8 mouse cellular contexts compared by ENCODE assay signal in genomic region chr8:46208354-46208753, GRCm38 (mm10). TPM values are rescaled to one million over a fixed set of nuclear protein-coding genes. Genes with fewer than 3 reads are reported as not detected.
A peak's percentile ranks its signal among the peaks of the same experiment; 100 is the strongest.
DNase-seq lines count a peak whose midpoint lies in the region; ATAC-seq lines count a peak whose summit lies in the region.

No protein-coding gene starts in this region.

- no peak for ATAC-seq in kidney, embryonic 16.5 days (ENCODE audit: low FRiP score, low TSS enrichment)
- ATAC-seq in hindbrain, embryonic 16.5 days: no peak
- ATAC-seq in midbrain, embryonic 15.5 days (replicated peaks): no peak
- no peak for ATAC-seq in erythroid progenitor cell, adult 5-6 weeks (replicated peaks; ENCODE audit: low FRiP score, poor library complexity, severe bottlenecking)

- no peak for DNase-seq in kidney, adult 11 months
- DNase-seq in cerebellum, adult 8-10 months: peak; percentile 58
- DNase-seq in gastrocnemius, postnatal 25 days: peak; percentile 73
- no peak for DNase-seq in urinary bladder, adult 18-20 months (ENCODE audit: low spot score in 2 of 2)

- H3K36me3 ChIP-seq in kidney, embryonic 16.5 days (ENCODE audit: insufficient read depth, low read length): peaks cover 43% of the 10 kb centered on the region
- peaks cover 35% of the 10 kb centered on the region for H3K36me3 ChIP-seq in hindbrain, embryonic 16.5 days (ENCODE audit: control insufficient read depth, insufficient read depth, low read length)
- H3K36me3 ChIP-seq in midbrain, embryonic 15.5 days (replicated peaks): peaks cover 32% of the 10 kb centered on the region

- WGBS in kidney, embryonic 16.5 days: 77% methylated on average over 12 of the region's 12 CpGs
- 61% methylated on average over 12 of the region's 12 CpGs for WGBS in hindbrain, embryonic 16.5 days
- WGBS in midbrain, embryonic 15.5 days: 81% methylated on average over 12 of the region's 12 CpGs

- H3K4me3 ChIP-seq in kidney, embryonic 16.5 days (ENCODE audit: low read length): peak overlapping the region; percentile 84
- H3K4me3 ChIP-seq in hindbrain, embryonic 16.5 days (ENCODE audit: low read length): peak overlapping the region; percentile 86
- H3K4me3 ChIP-seq in midbrain, embryonic 15.5 days: peak overlapping the region; percentile 94

- H3K9ac ChIP-seq in kidney, embryonic 16.5 days (replicated peaks; ENCODE audit: low read length): no peak overlapping the region
- H3K9ac ChIP-seq in hindbrain, embryonic 16.5 days (ENCODE audit: low read depth, low read length): peak overlapping the region; percentile 33; the same call in 1 of the 2 replicates
- no peak overlapping the region for H3K9ac ChIP-seq in midbrain, embryonic 15.5 days

- peak overlapping the region; percentile 70 for H3K4me2 ChIP-seq in kidney, embryonic 16.5 days (replicated peaks; ENCODE audit: low read depth, low read length)
- H3K4me2 ChIP-seq in hindbrain, embryonic 16.5 days (ENCODE audit: low read length): peak overlapping the region; percentile 83
- H3K4me2 ChIP-seq in midbrain, embryonic 15.5 days: peak overlapping the region; percentile 84

- H3K4me1 ChIP-seq in kidney, embryonic 16.5 days (ENCODE audit: insufficient read depth, low read length): peaks cover 33% of the 10 kb centered on the region
- peaks cover 33% of the 10 kb centered on the region for H3K4me1 ChIP-seq in hindbrain, embryonic 16.5 days (ENCODE audit: control insufficient read depth, insufficient read depth, low read depth, low read length)
- H3K4me1 ChIP-seq in midbrain, embryonic 15.5 days: peaks cover 38% of the 10 kb centered on the region

- no peaks in the 10 kb centered on the region for H3K27me3 ChIP-seq in kidney, embryonic 16.5 days (ENCODE audit: insufficient read depth, low read length)
- no peaks in the 10 kb centered on the region for H3K27me3 ChIP-seq in hindbrain, embryonic 16.5 days (replicated peaks; ENCODE audit: control insufficient read depth, insufficient read depth, low read length)
- no peaks in the 10 kb centered on the region for H3K27me3 ChIP-seq in midbrain, embryonic 15.5 days (replicated peaks)

- H3K9me3 ChIP-seq in kidney, embryonic 16.5 days (ENCODE audit: low read length): no peaks in the 10 kb centered on the region
- no peaks in the 10 kb centered on the region for H3K9me3 ChIP-seq in hindbrain, embryonic 16.5 days (ENCODE audit: control insufficient read depth, low read length)
- H3K9me3 ChIP-seq in midbrain, embryonic 15.5 days: no peaks in the 10 kb centered on the region

- no peak overlapping the region for H3K27ac ChIP-seq in kidney, embryonic 16.5 days (ENCODE audit: low read length)
- no peak overlapping the region for H3K27ac ChIP-seq in hindbrain, embryonic 16.5 days (ENCODE audit: low read depth, low read length)
- no peak overlapping the region for H3K27ac ChIP-seq in midbrain, embryonic 15.5 days

RNA-seq across cellular contexts. Expression of gene Slc25a4, which starts 2.7 kb away (rescaled TPM):
- polyA plus RNA-seq in kidney, embryonic 16.5 days (2015; fragmentation: Nextera tagmentation; extraction: Ambion mirVana): 616 and 637 TPM in 2 replicates
- total RNA-seq in gastrocnemius, postnatal 25 days (2021): 1,000 to 10,000 TPM; 2,973 to 3,130 TPM
- polyA plus RNA-seq in hindbrain, embryonic 16.5 days (2015; fragmentation: Nextera tagmentation; extraction: Ambion mirVana): 1,030 and 1,170 TPM in 2 replicates
- 811 and 847 TPM in 2 replicates for polyA plus RNA-seq in midbrain, embryonic 15.5 days (2015; fragmentation: Nextera tagmentation; extraction: Ambion mirVana)
- total RNA-seq in erythroid progenitor cell, adult 5-6 weeks (2015; ENCODE audit: low replicate concordance): 8.0 and 13.3 TPM in 2 replicates
- total RNA-seq in erythroid progenitor cell, adult 5-6 weeks (2017; ENCODE audit: low replicate concordance): 8.7 and 15.9 TPM in 2 replicates

RNA-seq across cellular contexts. Expression of gene Snx25, which starts 56.4 kb away (rescaled TPM):
- polyA plus RNA-seq in kidney, embryonic 16.5 days (2015; fragmentation: Nextera tagmentation; extraction: Ambion mirVana): 4.5 and 5.9 TPM in 2 replicates
- 1 to 10 TPM; 4.7 to 5.5 TPM for total RNA-seq in gastrocnemius, postnatal 25 days (2021)
- polyA plus RNA-seq in hindbrain, embryonic 16.5 days (2015; fragmentation: Nextera tagmentation; extraction: Ambion mirVana): 9.8 and 10.9 TPM in 2 replicates
- polyA plus RNA-seq in midbrain, embryonic 15.5 days (2015; fragmentation: Nextera tagmentation; extraction: Ambion mirVana): 9.9 and 10.5 TPM in 2 replicates
- 9.7 and 17.6 TPM in 2 replicates for total RNA-seq in erythroid progenitor cell, adult 5-6 weeks (2015; ENCODE audit: low replicate concordance)
- 8.9 and 28.0 TPM in 2 replicates for total RNA-seq in erythroid progenitor cell, adult 5-6 weeks (2017; ENCODE audit: low replicate concordance)

RNA-seq across cellular contexts. Expression of gene Cfap97, which starts 56.8 kb away (rescaled TPM):
- 19.6 and 25.2 TPM in 2 replicates for polyA plus RNA-seq in kidney, embryonic 16.5 days (2015; fragmentation: Nextera tagmentation; extraction: Ambion mirVana)
- 10 to 100 TPM; 11.1 to 11.3 TPM for total RNA-seq in gastrocnemius, postnatal 25 days (2021)
- polyA plus RNA-seq in hindbrain, embryonic 16.5 days (2015; fragmentation: Nextera tagmentation; extraction: Ambion mirVana): 21.0 and 23.7 TPM in 2 replicates
- 27.3 and 29.2 TPM in 2 replicates for polyA plus RNA-seq in midbrain, embryonic 15.5 days (2015; fragmentation: Nextera tagmentation; extraction: Ambion mirVana)
- total RNA-seq in erythroid progenitor cell, adult 5-6 weeks (2015; ENCODE audit: low replicate concordance): 8.4 and 25.9 TPM in 2 replicates
- total RNA-seq in erythroid progenitor cell, adult 5-6 weeks (2017; ENCODE audit: low replicate concordance): 11.1 and 13.6 TPM in 2 replicates

Comparison
In these comparisons a context has a peak if more than half of its experiments do, and no peak if none do; other contexts are left out.
1. DNase-seq: peak in cerebellum, adult 8-10 months (single experiment) and gastrocnemius, postnatal 25 days (single experiment); none in kidney, adult 11 months (single experiment) and urinary bladder, adult 18-20 months (0 of 2).
2. Peak in every context shown above with its lines, with median percentiles within 50 percentile points of each other: H3K4me2 ChIP-seq and H3K4me3 ChIP-seq.